Mouse (Mus musculus): ENCODE measurements around the gene Lamc3. TPM values are rescaled to one million over a fixed set of nuclear protein-coding genes. Genes with fewer than 3 reads are reported as not detected.

Gene Lamc3
- total RNA-seq (2014; rRNA removed) = 0.67 and 0.83 TPM in 2 replicates
- polyA plus RNA-seq (2012; rRNA removed) = 0.73 and 0.95 TPM in 2 replicates

DNA sequence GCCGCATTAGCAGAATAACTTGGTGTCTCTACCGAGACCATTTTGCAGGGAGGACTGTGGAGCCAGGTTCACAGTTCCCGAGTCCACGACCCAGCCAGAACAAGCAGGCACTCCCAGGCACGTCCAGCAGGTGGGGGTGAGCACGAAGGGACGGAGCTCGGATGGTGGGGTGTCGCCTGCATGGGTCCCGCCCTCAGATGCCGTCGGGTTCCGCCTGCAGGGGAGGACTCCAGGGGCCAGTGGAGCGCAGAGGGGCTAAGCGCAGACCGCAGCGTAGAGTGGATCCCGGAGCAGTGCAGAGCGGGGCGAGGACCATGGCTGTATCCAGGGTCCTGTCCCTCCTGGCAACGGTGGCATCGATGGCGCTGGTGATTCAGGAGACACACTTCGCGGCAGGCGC is at the start of gene Lamc3:
Gene Lamc3 (plus strand): TSS at position 262 of the 400 bp plus-strand sequence.
- WGBS = 9% methylated on average over 26 of the region's 26 CpGs
- H3K36me3 ChIP-seq (ENCODE audit: control insufficient read depth, insufficient read depth, low read length) = no peaks in the 10 kb centered on the region
- H3K27ac ChIP-seq (replicated peaks; ENCODE audit: insufficient read depth, low read depth, low read length) = no peak within 1 kb of the TSS
- H3K79me2 ChIP-seq (ENCODE audit: control insufficient read depth, insufficient read depth, low read length) = no peaks in the 10 kb centered on the region
- H3K4me3 ChIP-seq (ENCODE audit: insufficient read depth, low read depth, low read length) = peak within 1 kb of the TSS; percentile 37; the same call in 1 of the 2 replicates
- TF ChIP-seq CTCF (IDR thresholded peaks at IDR 0.05; ENCODE audit: low read depth, low read length) (peak; percentile 63), POLR2A (IDR thresholded peaks at IDR 0.05; ENCODE audit: extremely low read depth, insufficient read depth, low read length) (no peak)
- no peaks in the 10 kb centered on the region for H3K4me1 ChIP-seq (ENCODE audit: control insufficient read depth, insufficient read depth, low read length)
- peaks cover 8% of the 10 kb centered on the region; the same call in 1 of the 2 replicates for H3K27me3 ChIP-seq (ENCODE audit: control insufficient read depth, insufficient read depth, low read length)
- DNase-seq (ENCODE audit: extremely low read depth, low read depth, low spot score) = no peak
- H3K9ac ChIP-seq (ENCODE audit: low read depth, low read length) = no peak within 1 kb of the TSS

GRCm38 (mm10) chr2:31838868-31839267 is 48.2 kb upstream of the Lamc3 start:
- no peaks in the 10 kb centered on the region for H3K27me3 ChIP-seq (ENCODE audit: control insufficient read depth, insufficient read depth, low read length)
- no peaks in the 10 kb centered on the region for H3K36me3 ChIP-seq (ENCODE audit: control insufficient read depth, insufficient read depth, low read length)
- no peaks in the 10 kb centered on the region for H3K79me2 ChIP-seq (ENCODE audit: control insufficient read depth, insufficient read depth, low read length)
- H3K27ac ChIP-seq (replicated peaks; ENCODE audit: insufficient read depth, low read depth, low read length) = no peak overlapping the region
- TF ChIP-seq POLR2A (IDR thresholded peaks at IDR 0.05; ENCODE audit: extremely low read depth, insufficient read depth, low read length) = no peak
- no peak for TF ChIP-seq CTCF (IDR thresholded peaks at IDR 0.05; ENCODE audit: low read depth, low read length)
- WGBS = 60% methylated on average over 1 of the region's 1 CpGs
- DNase-seq (ENCODE audit: extremely low read depth, low read depth, low spot score) = no peak
- no peak overlapping the region for H3K9ac ChIP-seq (ENCODE audit: low read depth, low read length)
- no peaks in the 10 kb centered on the region for H3K4me1 ChIP-seq (ENCODE audit: control insufficient read depth, insufficient read depth, low read length)
- H3K4me3 ChIP-seq (ENCODE audit: insufficient read depth, low read depth, low read length) = no peak overlapping the region

DNA sequence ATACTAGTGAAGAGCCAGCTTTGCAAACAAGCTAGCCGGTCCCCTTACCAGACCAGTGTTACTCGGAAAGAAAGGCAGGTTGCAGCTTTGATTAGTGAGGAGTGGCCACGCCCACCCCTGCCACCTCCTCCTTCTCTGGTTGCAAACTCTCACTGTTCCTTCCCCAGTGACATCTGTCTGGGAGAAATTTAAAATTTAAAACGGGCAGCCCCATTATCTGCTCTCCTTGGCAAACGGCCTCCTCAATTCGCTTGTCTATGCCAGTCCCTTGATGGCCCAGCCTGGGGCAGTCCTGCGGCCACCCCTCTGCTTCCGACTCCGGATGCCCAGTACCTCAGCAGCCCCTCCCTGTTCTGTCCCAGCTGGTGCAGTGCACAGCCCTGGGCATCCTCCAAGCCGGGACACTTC is 42.4 kb upstream of the Lamc3 start:
- H3K9ac ChIP-seq (ENCODE audit: low read depth, low read length) = no peak overlapping the region
- TF ChIP-seq CTCF (IDR thresholded peaks at IDR 0.05; ENCODE audit: low read depth, low read length) (no peak), POLR2A (IDR thresholded peaks at IDR 0.05; ENCODE audit: extremely low read depth, insufficient read depth, low read length) (no peak)
- H3K4me1 ChIP-seq (ENCODE audit: control insufficient read depth, insufficient read depth, low read length) = peaks cover 2% of the 10 kb centered on the region; the same call in 1 of the 2 replicates
- H3K36me3 ChIP-seq (ENCODE audit: control insufficient read depth, insufficient read depth, low read length) = no peaks in the 10 kb centered on the region
- H3K4me3 ChIP-seq (ENCODE audit: insufficient read depth, low read depth, low read length) = no peak overlapping the region
- H3K27ac ChIP-seq (replicated peaks; ENCODE audit: insufficient read depth, low read depth, low read length) = no peak overlapping the region
- DNase-seq (ENCODE audit: extremely low read depth, low read depth, low spot score) = no peak
- 25% methylated on average over 10 of the region's 10 CpGs for WGBS
- no peaks in the 10 kb centered on the region for H3K79me2 ChIP-seq (ENCODE audit: control insufficient read depth, insufficient read depth, low read length)
- H3K27me3 ChIP-seq (ENCODE audit: control insufficient read depth, insufficient read depth, low read length) = peaks cover 21% of the 10 kb centered on the region

GRCm38 (mm10) chr2:31845512-31845895 is 41.6 kb upstream of the Lamc3 start:
- WGBS = 5% methylated on average over 26 of the region's 26 CpGs
- Histone ChIP-seq H3K4me3 (ENCODE audit: insufficient read depth, low read depth, low read length) (peak overlapping the region; percentile 24; the same call in 1 of the 2 replicates), H3K9ac (ENCODE audit: low read depth, low read length) (no peak overlapping the region), H3K4me1 (ENCODE audit: control insufficient read depth, insufficient read depth, low read length) (peaks cover 2% of the 10 kb centered on the region; the same call in 1 of the 2 replicates), H3K27ac (replicated peaks; ENCODE audit: insufficient read depth, low read depth, low read length) (no peak overlapping the region), H3K27me3 (ENCODE audit: control insufficient read depth, insufficient read depth, low read length) (peaks cover 21% of the 10 kb centered on the region), H3K79me2 (ENCODE audit: control insufficient read depth, insufficient read depth, low read length) (no peaks in the 10 kb centered on the region), H3K36me3 (ENCODE audit: control insufficient read depth, insufficient read depth, low read length) (no peaks in the 10 kb centered on the region)
- no peak for DNase-seq (ENCODE audit: extremely low read depth, low read depth, low spot score)
- no peak for TF ChIP-seq CTCF (IDR thresholded peaks at IDR 0.05; ENCODE audit: low read depth, low read length)

- H3K27me3 ChIP-seq (ENCODE audit: control insufficient read depth, insufficient read depth, low read length) = peaks cover 21% of the 10 kb centered on the region
- no peak within 1 kb of the TSS for H3K9ac ChIP-seq (ENCODE audit: low read depth, low read length)
Observed at GRCm38 (mm10) chr2:31845896-31846691, 41.0 kb upstream of the Lamc3 start, which contains the start of gene Fibcd1. Gene Fibcd1 (minus strand): TSS chr2:31846005.

More at GRCm38 (mm10) chr2:31845896-31846691, 41.0 kb upstream of the Lamc3 start, which contains the start of gene Fibcd1:
- Histone ChIP-seq H3K27ac (replicated peaks; ENCODE audit: insufficient read depth, low read depth, low read length) (no peak within 1 kb of the TSS), H3K36me3 (ENCODE audit: control insufficient read depth, insufficient read depth, low read length) (no peaks in the 10 kb centered on the region), H3K4me1 (ENCODE audit: control insufficient read depth, insufficient read depth, low read length) (peaks cover 2% of the 10 kb centered on the region; the same call in 1 of the 2 replicates), H3K4me3 (ENCODE audit: insufficient read depth, low read depth, low read length) (peak within 1 kb of the TSS; percentile 24; the same call in 1 of the 2 replicates), H3K79me2 (ENCODE audit: control insufficient read depth, insufficient read depth, low read length) (no peaks in the 10 kb centered on the region)
- TF ChIP-seq CTCF (IDR thresholded peaks at IDR 0.05; ENCODE audit: low read depth, low read length) (no peak), POLR2A (IDR thresholded peaks at IDR 0.05; ENCODE audit: extremely low read depth, insufficient read depth, low read length) (no peak)
- DNase-seq (ENCODE audit: extremely low read depth, low read depth, low spot score) = no peak
- 2% methylated on average over 79 of the region's 88 CpGs for WGBS
